Mouse (Mus musculus): ENCODE results near the gene Gapt. TPM values are rescaled to one million over a fixed set of nuclear protein-coding genes. Genes with fewer than 3 reads are reported as not detected.
"Not testable (repeated sequence)": the region's sequence is repeated elsewhere in the genome, so short reads cannot be mapped to it uniquely, and the experiment has no call there.

The Gapt gene
- total RNA-seq (2021) = not detected
- long read RNA-seq, experiment 1 = 0 reads
- long read RNA-seq, experiment 2 = 0 reads

- no peak for DNase-seq (ENCODE audit: low spot score in 2 of 2)
These were observed at the start of gene Gapt for GRCm38 (mm10) chr13:110356941-110357340. TSS of gene Gapt (minus strand) at chr13:110357199.

GRCm38 (mm10) chr13:110406152-110406551, 49.2 kb upstream of the Gapt start:
- intact Hi-C loops (cut with DNase I) = no loop called here
- DNase-seq (ENCODE audit: low spot score in 2 of 2) = peak in 1 of 2 experiments; percentile 47

More at GRCm38 (mm10) chr13:110356941-110357340, at the start of gene Gapt:
- intact Hi-C loops (cut with DNase I) = no loop called here

GRCm38 (mm10) chr13:110404686-110405085, 47.7 kb upstream of the Gapt start:
- DNase-seq (ENCODE audit: low spot score in 2 of 2) = not testable (repeated sequence)
- intact Hi-C loops (cut with DNase I) = loop anchor here (5.0 kb wide), 2 partner anchors 138 to 153 kb away; no protein-coding TSS in a partner anchor

GRCm38 (mm10) chr13:110404059-110404458, 47.1 kb upstream of the Gapt start:
- intact Hi-C loops (cut with DNase I) = loop anchor here (5.0 kb wide), 2 partner anchors 138 to 153 kb away; no protein-coding TSS in a partner anchor
- no peak for DNase-seq (ENCODE audit: low spot score in 2 of 2)

GRCm38 (mm10) chr13:110401877-110402276, 44.9 kb upstream of the Gapt start:
- intact Hi-C loops (cut with DNase I) = loop anchor here (5.0 kb wide), 2 partner anchors 140 to 155 kb away; no protein-coding TSS in a partner anchor

GRCm38 (mm10) chr13:110401443-110401842, 44.4 kb upstream of the Gapt start:
- intact Hi-C loops (cut with DNase I) = loop anchor here (5.0 kb wide), 2 partner anchors 141 to 156 kb away; no protein-coding TSS in a partner anchor
- DNase-seq (ENCODE audit: low spot score in 2 of 2) = peak in 1 of 2 experiments; percentile 25

More at GRCm38 (mm10) chr13:110401877-110402276, 44.9 kb upstream of the Gapt start:
- peak in 1 of 2 experiments; percentile 13 for DNase-seq (ENCODE audit: low spot score in 2 of 2)

- peak in 1 of 2 experiments; percentile 10 for DNase-seq (ENCODE audit: low spot score in 2 of 2)
- intact Hi-C loops (cut with DNase I) = loop anchor here (10.0 kb wide), 1 partner anchor 466 kb away; no protein-coding TSS in a partner anchor
These were observed 41.7 kb upstream of the Gapt start for GRCm38 (mm10) chr13:110398513-110399270.

GRCm38 (mm10) chr13:110397750-110398149, 40.8 kb upstream of the Gapt start:
- intact Hi-C loops (cut with DNase I) = loop anchor here (10.0 kb wide), 1 partner anchor 467 kb away; no protein-coding TSS in a partner anchor
- peak; percentile 9 to 19 for DNase-seq (ENCODE audit: low spot score in 2 of 2)

- intact Hi-C loops (cut with DNase I) = loop anchor here (2.0 to 10.0 kb wide), 3 partner anchors 231 to 839 kb away; no protein-coding TSS in a partner anchor
- DNase-seq (ENCODE audit: low spot score in 2 of 2) = peak in 1 of 2 experiments; percentile 15
These were observed 39.1 kb upstream of the Gapt start for GRCm38 (mm10) chr13:110395916-110396685.

- intact Hi-C loops (cut with DNase I) = loop anchor here (2.0 to 10.0 kb wide), 3 partner anchors 232 to 840 kb away; no protein-coding TSS in a partner anchor
- DNase-seq (ENCODE audit: low spot score in 2 of 2) = no peak
These were observed 38.3 kb upstream of the Gapt start for GRCm38 (mm10) chr13:110395179-110395794.

GRCm38 (mm10) chr13:110394291-110395178, 37.5 kb upstream of the Gapt start, which contains the start of gene Plk2:
TSS of gene Plk2 (plus strand) at chr13:110395046.
- intact Hi-C loops (cut with DNase I) = loop anchor here (1.0 to 10.0 kb wide), 6 partner anchors 232 to 840 kb away; no protein-coding TSS in a partner anchor
- DNase-seq (ENCODE audit: low spot score in 2 of 2) = peak; percentile 92 to 97

- DNase-seq (ENCODE audit: low spot score in 2 of 2) = no peak
- intact Hi-C loops (cut with DNase I) = loop anchor here (5.0 to 10.0 kb wide), 3 partner anchors 472 to 705 kb away; no protein-coding TSS in a partner anchor
These were observed 35.6 kb upstream of the Gapt start for GRCm38 (mm10) chr13:110392631-110393030.

GRCm38 (mm10) chr13:110392210-110392609, 35.2 kb upstream of the Gapt start:
- peak; percentile 85 to 92 for DNase-seq (ENCODE audit: low spot score in 2 of 2)
- intact Hi-C loops (cut with DNase I) = loop anchor here (5.0 to 10.0 kb wide), 3 partner anchors 473 to 705 kb away; no protein-coding TSS in a partner anchor

- intact Hi-C loops (cut with DNase I) = loop anchor here (10.0 kb wide), 1 partner anchor 1360 kb away; no protein-coding TSS in a partner anchor
- DNase-seq (ENCODE audit: low spot score in 2 of 2) = no peak
These were observed 27.5 kb upstream of the Gapt start for GRCm38 (mm10) chr13:110384514-110384913.

GRCm38 (mm10) chr13:110382447-110382901, 25.5 kb upstream of the Gapt start:
- intact Hi-C loops (cut with DNase I) = loop anchor here (2.0 to 10.0 kb wide), 2 partner anchors 1028 to 1362 kb away; no protein-coding TSS in a partner anchor
- DNase-seq (ENCODE audit: low spot score in 2 of 2) = peak in 1 of 2 experiments; percentile 45

- intact Hi-C loops (cut with DNase I) = loop anchor here (10.0 kb wide), 1 partner anchor 445 kb away; no protein-coding TSS in a partner anchor
- DNase-seq (ENCODE audit: low spot score in 2 of 2) = no peak
These were observed 12.7 kb upstream of the Gapt start for GRCm38 (mm10) chr13:110369673-110370072.

GRCm38 (mm10) chr13:110368556-110369040, 11.6 kb upstream of the Gapt start:
- DNase-seq (ENCODE audit: low spot score in 2 of 2) = peak; percentile 77 to 82
- intact Hi-C loops (cut with DNase I) = loop anchor here (1.0 to 10.0 kb wide), 2 partner anchors 306 to 444 kb away; no protein-coding TSS in a partner anchor

Data from left cerebral cortex, postnatal 14 days (tissue).